ENCODE assay signal across 8 mouse cellular contexts in genomic region chrX:98701635-98702034, GRCm38 (mm10).
DNase-seq lines count a peak whose midpoint lies in the region; ATAC-seq lines count a peak whose summit lies in the region.

No protein-coding gene starts in this region.

- H3K36me3 ChIP-seq in heart, embryonic 11.5 days (ENCODE audit: control insufficient read depth, insufficient read depth, low read length) = no peaks in the 10 kb centered on the region

- H3K4me2 ChIP-seq in heart, embryonic 11.5 days = no peak overlapping the region

- peak; percentile 47 to 56 for DNase-seq in heart, adult 18-20 months
- peak; percentile 59 for DNase-seq in adrenal gland, postnatal 10 days
- DNase-seq in embryo, embryonic 10.5 days (ENCODE audit: low spot score) = peak; percentile 71
- peak; percentile 45 to 60 for DNase-seq in heart, postnatal 10 days
- peak; percentile 42 to 62 for DNase-seq in layer of hippocampus, postnatal 10 days (ENCODE audit: low spot score in 2 of 2)
- DNase-seq in lung, postnatal 4 days = peak; percentile 17 to 56
- peak; percentile 21 for DNase-seq in right cerebral cortex, postnatal 25 days

- no peaks in the 10 kb centered on the region for H3K9me3 ChIP-seq in heart, embryonic 11.5 days (replicated peaks; ENCODE audit: control insufficient read depth, low read length)

- intact Hi-C loops in heart, postnatal 10 days (cut with DNase I) = loop anchor here (1.0 to 5.0 kb wide), 4 partner anchors 166 to 236 kb away; partner anchors contain the start of genes Ophn1 and Yipf6

- no peak overlapping the region for H3K27ac ChIP-seq in heart, embryonic 11.5 days (ENCODE audit: low read depth, low read length)

- no peaks in the 10 kb centered on the region for H3K4me1 ChIP-seq in heart, embryonic 11.5 days (ENCODE audit: control insufficient read depth, insufficient read depth, low read length)

- no peak overlapping the region for H3K4me3 ChIP-seq in heart, embryonic 11.5 days (ENCODE audit: low read depth, low read length)

- WGBS in heart, embryonic 11.5 days (ENCODE audit: insufficient replicate concordance) = 20% methylated on average over 4 of the region's 4 CpGs

- no peak for ATAC-seq in heart, embryonic 11.5 days (replicated peaks; ENCODE audit: insufficient number of reproducible peaks, low FRiP score, low TSS enrichment)

- H3K27me3 ChIP-seq in heart, embryonic 11.5 days (ENCODE audit: control insufficient read depth, insufficient read depth, low read length) = no peaks in the 10 kb centered on the region

- H3K9ac ChIP-seq in heart, embryonic 11.5 days (ENCODE audit: low read depth, low read length) = no peak overlapping the region

Comparison
In these comparisons a context has a peak if more than half of its experiments do, and no peak if none do; other contexts are left out.
1. DNase-seq: peak in every context shown above with its lines; median percentile 71 in embryo, embryonic 10.5 days; 59 in adrenal gland, postnatal 10 days; 52 in heart, postnatal 10 days; 52 in layer of hippocampus, postnatal 10 days; 52 in heart, adult 18-20 months; 36 in lung, postnatal 4 days; 21 in right cerebral cortex, postnatal 25 days.